In the genomic region with DNA sequence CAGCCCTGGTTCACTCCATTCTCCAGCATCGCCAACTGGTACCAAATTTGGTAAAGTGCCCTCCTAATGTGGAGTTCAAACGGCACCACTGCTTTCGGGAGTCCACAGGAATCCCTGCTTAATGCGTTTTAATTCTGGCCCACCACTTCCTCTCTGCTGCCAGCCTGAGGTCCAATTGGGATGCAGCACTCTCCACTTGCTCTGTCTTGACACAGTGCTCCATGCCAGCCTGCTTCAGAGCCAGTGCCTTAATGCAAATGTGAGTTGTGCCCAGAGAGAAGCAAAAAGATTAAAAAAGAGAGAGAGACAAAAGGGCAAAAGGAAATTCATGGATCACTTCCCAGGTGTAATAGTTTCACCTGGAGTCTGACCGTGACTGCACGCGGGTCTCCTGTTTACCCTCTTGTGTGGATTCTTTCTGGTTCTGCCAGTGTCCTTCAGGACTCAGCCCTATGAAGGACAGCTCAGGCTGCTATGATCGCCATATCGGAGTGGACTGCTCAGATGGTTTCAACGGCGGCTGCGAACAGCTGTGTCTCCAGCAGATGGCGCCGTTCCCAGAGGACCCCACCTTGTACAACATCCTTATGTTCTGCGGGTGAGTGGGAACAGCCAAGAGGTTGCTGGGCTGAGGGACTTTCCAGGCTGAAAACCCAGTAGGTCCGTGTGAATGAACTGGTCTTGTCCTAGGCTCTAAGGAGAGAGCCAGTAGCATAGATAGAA, we compare ENCODE assay signal across 9 mouse cellular contexts.
DNase-seq lines count a peak whose midpoint lies in the region; ATAC-seq lines count a peak whose summit lies in the region.
"Had no signal": no experiment of that assay in that cellular context is flagged by ENCODE, and none has a peak within 500 bp of the region (broad histone marks: within the 10 kb centered on the region; RNA-seq: fewer than 3 reads in every experiment).

No protein-coding gene starts in this region.

- H3K9me3 ChIP-seq in forebrain, embryonic 14.5 days (replicated peaks; ENCODE audit: control insufficient read depth, low read length), result no peaks in the 10 kb centered on the region
- no peaks in the 10 kb centered on the region for H3K9me3 ChIP-seq in hindbrain, embryonic 10.5 days

- no peak overlapping the region for H3K9ac ChIP-seq in forebrain, embryonic 14.5 days (ENCODE audit: low read length)

- ATAC-seq in forebrain, embryonic 14.5 days, result peak; percentile 52; the same call in 1 of the 2 replicates
- peak; percentile 85 for ATAC-seq in megakaryocyte progenitor cell, adult 5-6 weeks (replicated peaks; ENCODE audit: poor library complexity)
- ATAC-seq in activated CD4-positive, CD25-positive, alpha-beta regulatory T cell, adult 4 months, result no peak

- H3K4me3 ChIP-seq in forebrain, embryonic 14.5 days (ENCODE audit: low read depth, low read length), result no peak overlapping the region
- no peak overlapping the region for H3K4me3 ChIP-seq in hindbrain, embryonic 10.5 days
- H3K4me3 ChIP-seq: erythroblast, embryonic 14.5 days had no signal

- H3K36me3 ChIP-seq in forebrain, embryonic 14.5 days (ENCODE audit: control insufficient read depth, insufficient read depth, low read length), result peaks cover 17% of the 10 kb centered on the region
- H3K36me3 ChIP-seq in hindbrain, embryonic 10.5 days, result peaks cover 14% of the 10 kb centered on the region; the same call in 1 of the 2 replicates

- DNase-seq in R1 (ENCODE audit: low read depth, low spot score), result peak; percentile 53
- DNase-seq in c-Kit-positive CD71-negative TER-119-negative erythroid progenitor cells, embryonic 14.5 days (ENCODE audit: low read depth), result peak; percentile 2
- DNase-seq in forebrain, embryonic 14.5 days (ENCODE audit: low spot score), result peak; percentile 35
- peak; percentile 66 for DNase-seq in hindbrain, embryonic 10.5 days (ENCODE audit: low spot score)
- DNase-seq in layer of hippocampus, postnatal 36 days, result peak; percentile 34 to 54
- DNase-seq in right cerebral cortex, postnatal 4 days, result peak; percentile 61

- H3K4me2 ChIP-seq in forebrain, embryonic 14.5 days (ENCODE audit: low read length), result no peak overlapping the region

- no peak overlapping the region for H3K27ac ChIP-seq in forebrain, embryonic 14.5 days (ENCODE audit: low read depth, low read length)
- no peak overlapping the region for H3K27ac ChIP-seq in hindbrain, embryonic 10.5 days

- no peaks in the 10 kb centered on the region for H3K4me1 ChIP-seq in forebrain, embryonic 14.5 days (ENCODE audit: control insufficient read depth, insufficient read depth, low read length)
- 0 out of 2 replicates have a peak, but pooled peaks cover 3% of the 10 kb centered on the region for H3K4me1 ChIP-seq in hindbrain, embryonic 10.5 days (replicated peaks)

- 47% methylated on average over 16 of the region's 16 CpGs for WGBS in forebrain, embryonic 14.5 days
- WGBS in hindbrain, embryonic 10.5 days, result 46% methylated on average over 16 of the region's 16 CpGs

- H3K27me3 ChIP-seq in forebrain, embryonic 14.5 days (replicated peaks; ENCODE audit: control insufficient read depth, insufficient read depth, low read length), result no peaks in the 10 kb centered on the region
- H3K27me3 ChIP-seq in hindbrain, embryonic 10.5 days (ENCODE audit: insufficient read depth, poor library complexity, severe bottlenecking), result no peaks in the 10 kb centered on the region

Comparison
In these comparisons a context has a peak if more than half of its experiments do, and no peak if none do; other contexts are left out.
1. DNase-seq: peak in every context shown above with its lines; median percentile 66 in hindbrain, embryonic 10.5 days; 61 in right cerebral cortex, postnatal 4 days; 53 in R1; 44 in layer of hippocampus, postnatal 36 days; 35 in forebrain, embryonic 14.5 days; 2 in c-Kit-positive CD71-negative TER-119-negative erythroid progenitor cells, embryonic 14.5 days.